Mouse (Mus musculus): ENCODE measurements around the gene Gadd45gip1. TPM values are rescaled to one million over a fixed set of nuclear protein-coding genes. Genes with fewer than 3 reads are reported as not detected.
"Not testable (repeated sequence)": the region's sequence is repeated elsewhere in the genome, so short reads cannot be mapped to it uniquely, and the experiment has no call there.

Gadd45gip1 gene
- total RNA-seq, 2 experiments from 2014 or later, result 28.4 to 28.8 TPM

GRCm38 (mm10) chr8:84815547-84815946 lies 15.8 kb upstream of the Gadd45gip1 start:
- intact Hi-C loops (cut with DNase I; ENCODE audit: low total_unique reads), result loop anchor here (5.0 kb wide), 1 partner anchor 223 kb away; no protein-coding TSS in a partner anchor
- peak; percentile 97 for DNase-seq

- DNase-seq, result no peak
- intact Hi-C loops (cut with DNase I; ENCODE audit: low total_unique reads), result loop anchor here (5.0 kb wide), 1 partner anchor 224 kb away; no protein-coding TSS in a partner anchor
Observed at GRCm38 (mm10) chr8:84816117-84816516, 15.2 kb upstream of the Gadd45gip1 start.

GRCm38 (mm10) chr8:84822723-84823122 lies 8.6 kb upstream of the Gadd45gip1 start, which contains the start of gene Dand5:
Gene Dand5 (minus strand): TSS chr8:84822823.
- intact Hi-C loops (cut with DNase I; ENCODE audit: low total_unique reads), result no loop called here

GRCm38 (mm10) chr8:84823653-84824052 lies 7.7 kb upstream of the Gadd45gip1 start:
- intact Hi-C loops (cut with DNase I; ENCODE audit: low total_unique reads), result no loop called here
- peak; percentile 58 for DNase-seq

More at GRCm38 (mm10) chr8:84822723-84823122, 8.6 kb upstream of the Gadd45gip1 start, which contains the start of gene Dand5:
- no peak for DNase-seq

- no peak for DNase-seq
- intact Hi-C loops (cut with DNase I; ENCODE audit: low total_unique reads), result no loop called here
Observed at GRCm38 (mm10) chr8:84825636-84826035, 5.7 kb upstream of the Gadd45gip1 start.

- intact Hi-C loops (cut with DNase I; ENCODE audit: low total_unique reads); DNase-seq: not testable (repeated sequence)
Observed at GRCm38 (mm10) chr8:84826518-84826917, 4.8 kb upstream of the Gadd45gip1 start.

GRCm38 (mm10) chr8:84832034-84832717 lies 854 bp downstream of the Gadd45gip1 start:
- peak; percentile 79 for DNase-seq
- intact Hi-C loops (cut with DNase I; ENCODE audit: low total_unique reads), result no loop called here

GRCm38 (mm10) chr8:84832759-84833742 lies 1.7 kb downstream of the Gadd45gip1 start:
- no peak for DNase-seq
- intact Hi-C loops (cut with DNase I; ENCODE audit: low total_unique reads), result no loop called here

- intact Hi-C loops (cut with DNase I; ENCODE audit: low total_unique reads), result no loop called here
Observed at GRCm38 (mm10) chr8:84834002-84834865, 2.9 kb downstream of the Gadd45gip1 start.

GRCm38 (mm10) chr8:84834866-84835855 lies 3.8 kb downstream of the Gadd45gip1 start:
- DNase-seq, result peak; percentile 51
- intact Hi-C loops (cut with DNase I; ENCODE audit: low total_unique reads), result no loop called here

More at GRCm38 (mm10) chr8:84834002-84834865, 2.9 kb downstream of the Gadd45gip1 start:
- no peak for DNase-seq

GRCm38 (mm10) chr8:84837149-84837911 lies 6.0 kb downstream of the Gadd45gip1 start:
- DNase-seq, result no peak
- intact Hi-C loops (cut with DNase I; ENCODE audit: low total_unique reads), result no loop called here

- no peak for DNase-seq
- intact Hi-C loops (cut with DNase I; ENCODE audit: low total_unique reads), result no loop called here
Observed at GRCm38 (mm10) chr8:84837912-84838470, 6.7 kb downstream of the Gadd45gip1 start.

- intact Hi-C loops (cut with DNase I; ENCODE audit: low total_unique reads), result no loop called here
- DNase-seq, result no peak
Observed at GRCm38 (mm10) chr8:84838513-84838912, 7.2 kb downstream of the Gadd45gip1 start.

- intact Hi-C loops (cut with DNase I; ENCODE audit: low total_unique reads), result no loop called here
- DNase-seq, result no peak
Observed at GRCm38 (mm10) chr8:84839411-84839810, 8.1 kb downstream of the Gadd45gip1 start.

GRCm38 (mm10) chr8:84839875-84840247 lies 8.5 kb downstream of the Gadd45gip1 start:
- DNase-seq, result no peak
- intact Hi-C loops (cut with DNase I; ENCODE audit: low total_unique reads), result no loop called here

- intact Hi-C loops (cut with DNase I; ENCODE audit: low total_unique reads), result no loop called here
- DNase-seq, result peak; percentile 91
Observed at GRCm38 (mm10) chr8:84840248-84840999, 9.1 kb downstream of the Gadd45gip1 start, which contains the start of gene Rad23a. Gene Rad23a (minus strand): TSS chr8:84840665.

Measured in gastrocnemius, postnatal 14 days (tissue).